ENCODE assay signal across 9 mouse cellular contexts in genomic region chr10:80703643-80704042, GRCm38 (mm10). TPM values are rescaled to one million over a fixed set of nuclear protein-coding genes. Genes with fewer than 3 reads are reported as not detected.
DNase-seq lines count a peak whose midpoint lies in the region; ATAC-seq and TF ChIP-seq lines count a peak whose summit lies in the region.
"Had no signal": no experiment of that assay in that cellular context is flagged by ENCODE, and none has a peak within 500 bp of the region (broad histone marks: within the 10 kb centered on the region; RNA-seq: fewer than 3 reads in every experiment).

No protein-coding gene starts in this region.

- intact Hi-C loops in left cerebral cortex, postnatal 36 days (cut with DNase I): loop anchor here (5.0 kb wide), 1 partner anchor 46 kb away; the partner anchor contains the start of gene Btbd2

- H3K4me2 ChIP-seq in heart, embryonic 16.5 days (ENCODE audit: low read depth, low read length): peak overlapping the region; percentile 92
- peak overlapping the region; percentile 75 for H3K4me2 ChIP-seq in forebrain, postnatal 0 days (ENCODE audit: low read depth)
- H3K4me2 ChIP-seq in midbrain, embryonic 11.5 days: peak overlapping the region; percentile 77

- H3K27ac ChIP-seq in heart, embryonic 16.5 days (ENCODE audit: low read length): no peak overlapping the region
- H3K27ac ChIP-seq in bone marrow macrophage, adult 2 months (ENCODE audit: insufficient read depth, low read depth, low read length): no peak overlapping the region
- peak overlapping the region; percentile 90; the same call in 1 of the 2 replicates for H3K27ac ChIP-seq in forebrain, postnatal 0 days (ENCODE audit: low read depth, low read length)
- no peak overlapping the region for H3K27ac ChIP-seq in midbrain, embryonic 11.5 days (ENCODE audit: low read depth, low read length)

- DNase-seq in heart, postnatal 4 days: no peak
- DNase-seq in forebrain, postnatal 0 days: no peak
- no peak for DNase-seq in midbrain, embryonic 11.5 days (ENCODE audit: low spot score, missing footprints)
- no peak for DNase-seq in right cerebral cortex, postnatal 25 days
- no peak for DNase-seq in left cerebral cortex, postnatal 36 days (ENCODE audit: low spot score in 2 of 2)
- DNase-seq in T-cell, adult 2 months (ENCODE audit: low spot score): no peak

- ATAC-seq in heart, embryonic 16.5 days (replicated peaks; ENCODE audit: extremely low read depth, insufficient read depth, low FRiP score): no peak
- ATAC-seq in forebrain, postnatal 0 days: no peak
- ATAC-seq in midbrain, embryonic 11.5 days (ENCODE audit: low FRiP score): no peak
- ATAC-seq: Patski had no signal

- no peak for TF ChIP-seq CTCF in bone marrow macrophage, adult 2 months (IDR thresholded peaks at IDR 0.05; ENCODE audit: low read depth, low read length)
- TF ChIP-seq CTCF in forebrain, postnatal 0 days (IDR thresholded peaks at IDR 0.05; ENCODE audit: low read depth): no peak

- H3K4me3 ChIP-seq in heart, embryonic 16.5 days (ENCODE audit: low read length): no peak overlapping the region
- H3K4me3 ChIP-seq in bone marrow macrophage, adult 2 months (ENCODE audit: insufficient read depth, low read length): peak overlapping the region; percentile 71; the same call in 1 of the 2 replicates
- H3K4me3 ChIP-seq in forebrain, postnatal 0 days (ENCODE audit: low read depth, low read length): peak overlapping the region; percentile 77
- no peak overlapping the region for H3K4me3 ChIP-seq in midbrain, embryonic 11.5 days (ENCODE audit: low read depth, low read length)

- no peak overlapping the region for H3K9ac ChIP-seq in heart, embryonic 16.5 days (ENCODE audit: low read length)
- H3K9ac ChIP-seq in forebrain, postnatal 0 days: no peak overlapping the region
- H3K9ac ChIP-seq in midbrain, embryonic 11.5 days (ENCODE audit: low read length): peak overlapping the region; percentile 6; the same call in 1 of the 2 replicates

- no peaks in the 10 kb centered on the region for H3K9me3 ChIP-seq in heart, embryonic 16.5 days (replicated peaks; ENCODE audit: control insufficient read depth, low read length)
- H3K9me3 ChIP-seq in forebrain, postnatal 0 days (ENCODE audit: low read length): no peaks in the 10 kb centered on the region
- no peaks in the 10 kb centered on the region for H3K9me3 ChIP-seq in midbrain, embryonic 11.5 days (ENCODE audit: control insufficient read depth, low read length)

- peaks cover 15% of the 10 kb centered on the region for H3K36me3 ChIP-seq in heart, embryonic 16.5 days (ENCODE audit: control insufficient read depth, insufficient read depth)
- H3K36me3 ChIP-seq in forebrain, postnatal 0 days (ENCODE audit: insufficient read depth): peaks cover 33% of the 10 kb centered on the region
- peaks cover 17% of the 10 kb centered on the region for H3K36me3 ChIP-seq in midbrain, embryonic 11.5 days (ENCODE audit: control insufficient read depth, insufficient read depth, low read length)

- 77% methylated on average over 5 of the region's 5 CpGs for WGBS in heart, embryonic 16.5 days
- 86% methylated on average over 5 of the region's 5 CpGs for WGBS in forebrain, postnatal 0 days
- 92% methylated on average over 5 of the region's 5 CpGs for WGBS in midbrain, embryonic 11.5 days

- H3K27me3 ChIP-seq in heart, embryonic 16.5 days (ENCODE audit: control insufficient read depth, insufficient read depth, low read length): no peaks in the 10 kb centered on the region
- H3K27me3 ChIP-seq in forebrain, postnatal 0 days (ENCODE audit: insufficient read depth, low read length): no peaks in the 10 kb centered on the region
- no peaks in the 10 kb centered on the region for H3K27me3 ChIP-seq in midbrain, embryonic 11.5 days (ENCODE audit: control insufficient read depth, insufficient read depth, low read length)
- H3K27me3 ChIP-seq: Patski had no signal

- no peak for TF ChIP-seq POLR2A in bone marrow macrophage, adult 2 months (IDR thresholded peaks at IDR 0.05; ENCODE audit: borderline replicate concordance, low read depth, low read length)

- peaks cover 18% of the 10 kb centered on the region for H3K4me1 ChIP-seq in heart, embryonic 16.5 days (ENCODE audit: control insufficient read depth, insufficient read depth, low read length)
- peaks cover 15% of the 10 kb centered on the region for H3K4me1 ChIP-seq in bone marrow macrophage, adult 2 months (ENCODE audit: control insufficient read depth, insufficient read depth, low read length)
- H3K4me1 ChIP-seq in forebrain, postnatal 0 days (ENCODE audit: insufficient read depth): peaks cover 20% of the 10 kb centered on the region
- peaks cover 16% of the 10 kb centered on the region for H3K4me1 ChIP-seq in midbrain, embryonic 11.5 days (ENCODE audit: control insufficient read depth, insufficient read depth, low read length)

RNA-seq across cellular contexts. Expression of gene Izumo4, which starts 1.7 kb away (rescaled TPM):
- 11.2 and 13.2 TPM in 2 replicates for polyA plus RNA-seq in heart, embryonic 16.5 days (2015; fragmentation: Nextera tagmentation; extraction: Ambion mirVana)
- 1 to 10 TPM; 3.2 to 4.6 TPM for total RNA-seq in heart, postnatal 4 days (2021)
- 11.0 and 25.2 TPM in 2 replicates for polyA plus RNA-seq in bone marrow macrophage, adult 2 months (2012; ENCODE audit: insufficient read depth, insufficient read length, missing spikeins)
- 37.9 and 39.5 TPM in 2 replicates for total RNA-seq in forebrain, postnatal 0 days (2014; rRNA removed)
- 34.4 and 36.7 TPM in 2 replicates for polyA plus RNA-seq in forebrain, postnatal 0 days (2015; fragmentation: Nextera tagmentation; extraction: Ambion mirVana)
- polyA plus RNA-seq in midbrain, embryonic 11.5 days (2014; fragmentation: Nextera tagmentation; extraction: Ambion mirVana): 6.7 and 6.9 TPM in 2 replicates
- 10 to 100 TPM; 36.7 to 47.3 TPM for total RNA-seq in left cerebral cortex, postnatal 36 days (2021)

RNA-seq across cellular contexts. Expression of gene Mob3a, which starts 1.9 kb away (rescaled TPM):
- polyA plus RNA-seq in heart, embryonic 16.5 days (2015; fragmentation: Nextera tagmentation; extraction: Ambion mirVana): 29.0 and 33.4 TPM in 2 replicates
- 10 to 100 TPM; 12.5 to 13.0 TPM for total RNA-seq in heart, postnatal 4 days (2021)
- 53.3 and 53.8 TPM in 2 replicates for polyA plus RNA-seq in bone marrow macrophage, adult 2 months (2012; ENCODE audit: insufficient read depth, insufficient read length, missing spikeins)
- 54.1 and 57.8 TPM in 2 replicates for total RNA-seq in forebrain, postnatal 0 days (2014; rRNA removed)
- 38.9 and 45.9 TPM in 2 replicates for polyA plus RNA-seq in forebrain, postnatal 0 days (2015; fragmentation: Nextera tagmentation; extraction: Ambion mirVana)
- polyA plus RNA-seq in midbrain, embryonic 11.5 days (2014; fragmentation: Nextera tagmentation; extraction: Ambion mirVana): 50.2 and 52.7 TPM in 2 replicates
- 10 to 100 TPM; 14.0 TPM for total RNA-seq in left cerebral cortex, postnatal 36 days (2021)

RNA-seq across cellular contexts. Expression of gene Mknk2, which starts 25.7 kb away (rescaled TPM):
- polyA plus RNA-seq in heart, embryonic 16.5 days (2015; fragmentation: Nextera tagmentation; extraction: Ambion mirVana): 82.1 and 92.8 TPM in 2 replicates
- total RNA-seq in heart, postnatal 4 days (2021): 100 to 1,000 TPM; 105 TPM
- 107 and 117 TPM in 2 replicates for polyA plus RNA-seq in bone marrow macrophage, adult 2 months (2012; ENCODE audit: insufficient read depth, insufficient read length, missing spikeins)
- 55.2 and 69.8 TPM in 2 replicates for total RNA-seq in forebrain, postnatal 0 days (2014; rRNA removed)
- 42.4 and 43.6 TPM in 2 replicates for polyA plus RNA-seq in forebrain, postnatal 0 days (2015; fragmentation: Nextera tagmentation; extraction: Ambion mirVana)
- polyA plus RNA-seq in midbrain, embryonic 11.5 days (2014; fragmentation: Nextera tagmentation; extraction: Ambion mirVana): 42.0 and 49.4 TPM in 2 replicates
- 10 to 100 TPM; 39.9 to 42.0 TPM for total RNA-seq in left cerebral cortex, postnatal 36 days (2021)

RNA-seq across cellular contexts. Expression of gene Ap3d1, which starts 38.4 kb away (rescaled TPM):
- polyA plus RNA-seq in heart, embryonic 16.5 days (2015; fragmentation: Nextera tagmentation; extraction: Ambion mirVana): 45.7 and 49.5 TPM in 2 replicates
- 10 to 100 TPM; 47.8 to 53.8 TPM for total RNA-seq in heart, postnatal 4 days (2021)
- 121 and 129 TPM in 2 replicates for polyA plus RNA-seq in bone marrow macrophage, adult 2 months (2012; ENCODE audit: insufficient read depth, insufficient read length, missing spikeins)
- total RNA-seq in forebrain, postnatal 0 days (2014; rRNA removed): 137 and 176 TPM in 2 replicates
- 63.8 and 87.7 TPM in 2 replicates for polyA plus RNA-seq in forebrain, postnatal 0 days (2015; fragmentation: Nextera tagmentation; extraction: Ambion mirVana)
- 63.2 and 68.4 TPM in 2 replicates for polyA plus RNA-seq in midbrain, embryonic 11.5 days (2014; fragmentation: Nextera tagmentation; extraction: Ambion mirVana)
- total RNA-seq in left cerebral cortex, postnatal 36 days (2021): 100 to 1,000 TPM; 133 to 160 TPM

RNA-seq across cellular contexts. Expression of gene Btbd2, which starts 46.8 kb away (rescaled TPM):
- polyA plus RNA-seq in heart, embryonic 16.5 days (2015; fragmentation: Nextera tagmentation; extraction: Ambion mirVana): 41.7 and 58.2 TPM in 2 replicates
- 10 to 100 TPM; 42.2 to 42.4 TPM for total RNA-seq in heart, postnatal 4 days (2021)
- polyA plus RNA-seq in bone marrow macrophage, adult 2 months (2012; ENCODE audit: insufficient read depth, insufficient read length, missing spikeins): 20.9 and 22.7 TPM in 2 replicates
- 105 and 131 TPM in 2 replicates for total RNA-seq in forebrain, postnatal 0 days (2014; rRNA removed)
- polyA plus RNA-seq in forebrain, postnatal 0 days (2015; fragmentation: Nextera tagmentation; extraction: Ambion mirVana): 70.4 and 77.6 TPM in 2 replicates
- 43.8 and 51.7 TPM in 2 replicates for polyA plus RNA-seq in midbrain, embryonic 11.5 days (2014; fragmentation: Nextera tagmentation; extraction: Ambion mirVana)
- total RNA-seq in left cerebral cortex, postnatal 36 days (2021): 100 to 1,000 TPM in 1 of 2 experiments, 10 to 100 TPM in 1; 93.4 to 100 TPM

Comparison
In these comparisons a context has a peak if more than half of its experiments do, and no peak if none do; other contexts are left out.
1. H3K4me3 ChIP-seq: peak in bone marrow macrophage, adult 2 months (single experiment) and forebrain, postnatal 0 days (single experiment); none in heart, embryonic 16.5 days (single experiment) and midbrain, embryonic 11.5 days (single experiment).
2. Peak in every context shown above with its lines, with median percentiles within 50 percentile points of each other: H3K4me2 ChIP-seq.